Mouse (Mus musculus) adrenal gland, postnatal 4 days (tissue): ENCODE data around the gene AL731706.2. TPM values are rescaled to one million over a fixed set of nuclear protein-coding genes. Genes with fewer than 3 reads are reported as not detected.
A peak's percentile ranks its signal among the peaks of the same experiment; 100 is the strongest.
"Not testable (repeated sequence)": the region's sequence is repeated elsewhere in the genome, so short reads cannot be mapped to it uniquely, and the experiment has no call there.

Experiments
- DNase-seq, 2 experiments: peaks; one replicate each; pipeline ENCODE4 v3.0.0; 2021 to 2022; ENCODE audit warnings: low spot score in 2 of 2, mixed read lengths in 2 of 2
- long read RNA-seq, 2 experiments: library from polyadenylated mRNA; stranded (forward); transcript quantifications; one replicate each; pipeline ENCODE4 v2.0.0; 2021
- total RNA-seq, 2 experiments: library from RNA; stranded (reverse); gene quantifications; 2 replicates each; pipeline ENCODE4 v1.2.3; 2021

AL731706.2 gene
- total RNA-seq = 10 to 100 TPM in 1 of 2 experiments, not detected in 1; 20.2 TPM
- long read RNA-seq, experiment 1 = 0 reads
- long read RNA-seq, experiment 2 = 0 reads

DNA sequence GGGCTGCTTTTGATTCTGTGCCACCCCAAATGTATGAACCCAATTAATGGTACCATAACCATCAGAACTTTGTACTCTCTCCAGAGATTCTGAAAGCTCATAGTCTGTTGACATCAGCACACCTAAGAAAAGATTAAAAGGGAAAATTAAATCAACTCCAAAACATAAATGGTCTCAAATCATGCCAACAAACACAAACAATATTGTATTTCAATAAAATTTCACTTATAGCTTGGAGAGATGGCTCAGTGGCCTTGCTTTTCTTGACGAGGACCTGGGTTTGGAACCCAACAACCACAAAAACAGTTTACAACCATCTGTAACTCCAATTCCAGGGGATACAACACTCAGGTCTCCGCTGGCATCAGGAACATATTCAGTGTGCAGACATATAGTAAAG, at the start of gene AL731706.2:
Gene AL731706.2 (minus strand): TSS at position 101 of the 400 bp plus-strand sequence.
- DNase-seq = no peak

DNA sequence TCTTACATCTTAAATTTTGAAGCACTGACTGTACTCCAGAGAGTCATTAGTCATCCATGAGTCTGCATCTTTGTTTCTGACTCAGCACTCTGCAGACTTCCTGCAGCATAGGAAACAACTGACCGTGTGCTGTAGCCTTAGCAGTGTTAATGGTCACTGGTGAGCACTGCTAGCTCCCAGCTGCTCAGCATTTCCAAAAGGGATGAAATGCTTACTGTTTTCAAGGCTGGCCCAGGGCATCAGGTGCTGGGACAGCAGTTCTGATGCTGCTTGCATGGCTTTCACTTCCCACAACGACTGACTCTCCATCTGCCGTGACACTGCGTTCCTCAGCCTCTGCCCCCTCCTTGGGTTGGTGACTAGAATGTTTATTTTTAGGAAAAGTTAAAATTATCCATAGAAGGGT, 35.5 kb upstream of the AL731706.2 start:
- DNase-seq = no peak

DNA sequence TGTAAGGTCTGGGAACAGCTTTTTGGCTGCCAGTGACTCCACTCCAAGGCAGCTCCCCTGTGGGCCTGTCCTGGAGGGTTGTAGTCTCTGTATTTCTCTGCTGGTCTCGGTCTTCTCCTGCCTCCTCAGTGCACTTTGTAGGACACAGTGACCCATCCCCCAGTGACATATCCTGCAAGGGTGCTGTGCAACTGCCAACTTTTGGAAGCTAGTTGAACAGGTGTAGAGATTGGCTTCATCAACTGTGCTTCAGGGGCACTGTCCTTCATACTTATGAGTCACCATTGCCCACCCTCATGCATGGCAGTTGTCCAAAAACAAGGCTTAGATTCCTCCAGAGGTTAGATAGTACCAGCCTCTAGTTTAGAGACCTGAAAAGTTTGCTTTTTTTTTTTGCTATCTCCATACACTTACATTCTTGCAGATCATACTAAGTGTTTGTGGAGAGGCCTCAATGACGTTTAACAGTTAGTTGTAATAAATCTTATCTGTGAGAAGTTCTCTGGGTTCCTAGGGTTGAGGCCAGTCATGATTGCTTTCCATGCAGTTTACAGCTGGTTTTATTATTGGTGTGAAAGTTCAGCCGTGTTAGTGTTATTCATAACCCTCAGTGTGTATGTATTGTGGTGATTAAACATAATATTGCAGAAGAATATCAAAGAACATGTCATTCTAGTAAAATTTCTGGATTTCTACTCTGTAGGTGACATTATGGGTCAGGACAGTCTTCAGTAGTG, 34.9 kb upstream of the AL731706.2 start:
- no peak for DNase-seq

GRCm38 (mm10) chr2:136919433-136919832, 34.0 kb upstream of the AL731706.2 start:
- DNase-seq = no peak

GRCm38 (mm10) chr2:136914334-136914902, 28.9 kb upstream of the AL731706.2 start:
- DNase-seq = no peak

- no peak for DNase-seq
These were observed 27.5 kb upstream of the AL731706.2 start for GRCm38 (mm10) chr2:136913021-136913420.

DNA sequence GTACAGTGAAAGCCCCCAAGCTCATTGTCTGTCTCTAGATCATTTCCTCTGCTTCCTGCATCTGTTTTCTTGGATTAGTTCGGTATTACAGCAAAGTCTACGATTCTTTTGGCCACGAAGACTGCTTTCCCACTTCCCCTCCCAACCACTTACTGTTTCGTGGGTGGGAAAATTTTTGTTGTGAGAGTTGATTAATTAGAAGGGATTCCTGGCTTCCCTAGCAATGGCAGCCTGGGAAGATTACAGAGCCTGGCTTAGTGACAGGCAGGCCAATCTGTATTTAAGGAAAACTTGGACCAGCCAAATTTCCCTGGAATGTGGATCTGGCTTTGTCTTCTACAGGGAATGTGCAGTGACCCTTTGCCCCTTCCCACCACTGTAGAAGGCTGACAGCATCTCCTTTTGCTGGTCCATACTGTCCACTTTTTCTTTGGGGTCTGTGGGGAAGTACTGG, 26.5 kb upstream of the AL731706.2 start:
- DNase-seq = no peak

DNA sequence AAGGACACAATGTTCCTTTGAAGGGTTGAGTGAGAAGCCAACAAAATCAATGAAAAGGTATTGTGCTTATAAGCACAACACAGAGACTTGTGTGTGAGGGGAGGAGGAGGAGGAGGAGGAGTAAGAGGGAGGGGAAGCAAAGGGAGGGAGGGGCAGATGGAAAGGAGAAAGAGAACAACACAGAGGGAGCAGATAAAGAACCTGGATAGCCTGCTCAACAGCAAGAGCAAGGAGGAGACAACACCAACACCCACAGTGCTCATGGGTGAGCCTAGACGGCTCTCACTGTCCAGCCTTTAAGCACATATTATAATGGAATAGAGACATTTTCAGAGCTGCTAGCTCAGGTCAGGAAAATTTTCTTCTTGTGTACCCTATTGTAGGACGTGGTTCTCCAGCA, 23.8 kb upstream of the AL731706.2 start:
- no peak for DNase-seq

GRCm38 (mm10) chr2:136908596-136908995, 23.1 kb upstream of the AL731706.2 start:
- no peak for DNase-seq

DNA sequence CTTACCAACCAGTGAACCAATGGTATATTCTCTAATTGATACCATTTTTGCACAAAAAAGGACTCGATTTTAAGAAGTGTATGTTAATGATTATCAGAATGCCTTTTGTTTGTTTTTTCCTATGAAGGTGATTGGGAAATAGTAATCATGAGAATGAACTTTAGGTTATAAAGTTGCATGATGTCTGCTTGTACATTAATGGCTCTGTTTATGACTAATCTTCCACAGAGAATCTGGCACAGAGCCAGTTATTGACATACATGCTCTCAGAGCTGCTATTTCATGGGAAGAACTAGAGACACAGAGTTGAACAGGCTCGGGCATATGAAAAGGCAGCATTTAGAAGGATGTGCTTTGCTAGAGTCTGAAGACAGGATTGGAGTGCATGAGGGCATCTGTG, 10.7 kb upstream of the AL731706.2 start:
- DNase-seq = no peak

DNA sequence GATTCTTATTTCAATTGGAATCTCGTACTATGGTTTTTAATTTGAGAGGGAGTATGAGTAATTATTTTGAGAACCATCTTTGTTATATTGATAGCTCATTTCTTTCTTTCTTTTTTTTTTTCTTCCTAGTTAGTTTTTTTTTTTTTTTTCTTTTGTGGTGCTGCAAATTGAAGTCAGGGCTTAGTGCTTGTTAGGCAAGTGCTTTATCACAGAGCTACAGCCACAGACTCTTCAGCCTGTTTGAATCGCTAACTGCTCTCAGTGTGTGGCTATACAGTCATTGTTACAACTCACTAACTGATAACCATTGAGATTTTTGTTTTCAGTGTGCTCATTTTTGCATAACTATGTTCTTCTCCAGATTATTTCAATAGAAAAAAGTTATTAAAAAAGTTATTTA, 9.0 kb upstream of the AL731706.2 start:
- DNase-seq = no peak

- peak; percentile 70 to 89 for DNase-seq
These were observed 6.5 kb upstream of the AL731706.2 start for GRCm38 (mm10) chr2:136891951-136892371.

GRCm38 (mm10) chr2:136891068-136891950, 5.8 kb upstream of the AL731706.2 start, which contains the start of the genes Slx4ip, AL731706.1 and Mkks:
Slx4ip (plus strand) TSS chr2:136891218.
AL731706.1 (minus strand) TSS chr2:136891389.
Mkks (minus strand) TSS chr2:136891389.
- peak; percentile 94 to 98 for DNase-seq

GRCm38 (mm10) chr2:136890716-136891067, 5.2 kb upstream of the AL731706.2 start:
- not testable (repeated sequence) for DNase-seq

GRCm38 (mm10) chr2:136886846-136887245, 1.4 kb upstream of the AL731706.2 start:
- no peak for DNase-seq

- no peak for DNase-seq
These were observed 30.7 kb downstream of the AL731706.2 start for GRCm38 (mm10) chr2:136854543-136855388.

DNA sequence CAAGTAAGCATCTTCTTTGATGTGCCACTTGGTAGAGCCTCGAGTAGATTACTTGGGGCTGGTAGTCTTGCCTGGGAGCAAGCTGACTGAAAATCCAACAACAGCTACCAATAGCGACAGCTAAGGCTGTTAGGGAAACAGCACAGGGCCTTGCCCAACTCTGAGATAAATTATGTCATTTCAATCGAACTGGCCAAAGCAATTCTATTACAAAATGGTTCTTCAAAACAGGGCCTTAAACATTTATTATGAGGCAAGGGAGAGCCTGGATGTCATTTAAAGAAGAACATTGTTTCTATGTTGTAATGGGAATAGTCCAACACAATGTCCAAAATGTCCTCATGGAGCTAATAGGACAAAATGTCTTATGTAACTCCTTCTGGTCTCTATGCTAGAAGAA, 35.1 kb downstream of the AL731706.2 start:
- DNase-seq = no peak

DNA sequence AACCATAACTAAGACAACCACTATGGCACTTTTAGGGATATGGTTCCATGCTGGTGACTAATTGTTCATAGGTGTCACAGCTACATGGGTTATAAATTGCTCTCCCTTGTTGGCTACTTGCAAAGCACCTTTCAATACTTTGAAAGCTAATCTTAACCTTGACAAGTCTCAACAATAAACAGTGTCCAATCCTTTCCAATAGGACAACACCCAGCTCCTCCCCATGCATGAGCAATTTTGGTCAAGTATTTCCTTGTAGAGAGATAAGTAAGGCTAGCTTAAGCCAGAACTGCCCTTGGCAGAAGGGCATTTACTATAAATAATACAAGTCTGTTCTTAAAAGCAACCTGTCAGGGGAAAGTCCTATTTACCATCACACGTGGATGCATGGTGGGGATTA, 47.5 kb downstream of the AL731706.2 start:
- no peak for DNase-seq

DNA sequence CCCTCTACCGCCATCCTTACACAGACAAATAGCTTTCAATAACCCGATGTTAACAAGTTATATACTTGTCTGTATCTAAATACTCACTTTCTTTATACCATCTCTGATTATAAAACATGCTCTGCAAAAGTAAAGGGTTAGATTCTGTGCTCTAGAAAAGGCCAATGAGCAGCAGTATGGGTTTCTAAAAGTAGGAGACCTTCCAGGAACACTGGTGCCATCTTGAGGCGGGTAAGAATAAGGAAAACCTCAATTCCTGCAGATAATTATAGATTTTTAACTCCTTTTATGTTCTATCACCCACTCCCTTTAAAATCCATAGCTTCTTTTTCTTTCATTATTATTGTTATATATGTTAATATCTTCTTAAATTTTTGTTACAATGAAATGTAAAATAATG, 49.6 kb downstream of the AL731706.2 start:
- no peak for DNase-seq
